ENCODE assay signal across 7 mouse cellular contexts in the genomic region with DNA sequence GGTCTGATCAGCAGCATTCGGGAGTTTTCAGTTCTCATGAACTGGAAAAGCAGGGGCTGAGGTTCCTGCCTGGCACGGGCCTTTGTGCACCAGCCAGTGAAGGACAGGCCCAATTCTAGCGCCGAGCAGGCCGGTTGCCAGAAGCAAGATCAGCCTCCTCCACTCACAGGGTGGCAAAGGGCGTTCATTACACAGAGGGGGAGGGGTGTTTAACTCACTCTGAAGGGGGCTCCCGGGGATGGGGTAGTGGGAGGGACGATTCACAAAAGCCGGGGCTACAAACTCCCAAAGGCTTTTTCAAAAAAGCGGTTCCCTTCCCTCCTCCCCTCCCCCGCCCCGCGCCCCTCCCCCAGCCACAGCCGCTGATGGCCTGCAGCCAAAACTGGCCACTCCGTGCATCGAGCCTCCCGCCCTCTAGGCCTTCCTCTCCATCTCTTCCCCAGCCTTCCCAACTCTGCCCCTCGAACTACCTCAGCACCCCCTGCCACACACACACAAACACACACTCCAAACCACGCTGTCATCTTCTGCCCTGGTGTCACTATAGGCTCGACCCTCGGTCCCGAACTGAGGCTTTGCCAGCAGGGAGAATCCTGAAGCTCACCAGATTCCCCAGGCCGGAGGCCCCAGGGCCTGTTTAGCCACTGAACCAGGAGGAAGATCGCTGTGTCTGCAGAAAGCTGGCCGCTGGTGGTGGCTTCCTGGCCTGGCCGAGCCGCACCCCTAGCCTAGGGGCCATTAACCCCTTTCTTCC. TPM values are rescaled to one million over a fixed set of nuclear protein-coding genes. Genes with fewer than 3 reads are reported as not detected.
A peak's percentile ranks its signal among the peaks of the same experiment; 100 is the strongest.
DNase-seq lines count a peak whose midpoint lies in the region; ATAC-seq and TF ChIP-seq lines count a peak whose summit lies in the region.

No protein-coding gene starts in this region.

- intact Hi-C loops in heart, adult 2 months (cut with DNase I) = no loop called here

- peak overlapping the region; percentile 32 for H3K4me2 ChIP-seq in liver, embryonic 13.5 days
- peak overlapping the region; percentile 46 for H3K4me2 ChIP-seq in neural tube, embryonic 12.5 days (replicated peaks)

- peak overlapping the region; percentile 17 for H3K27ac ChIP-seq in cerebellum, adult 2 months (ENCODE audit: insufficient read depth, low read length)
- H3K27ac ChIP-seq in heart, adult 2 months = peak overlapping the region; percentile 38; the same call in 1 of the 2 replicates
- H3K27ac ChIP-seq in kidney, adult 2 months (ENCODE audit: insufficient read depth, low read depth, low read length) = no peak overlapping the region
- H3K27ac ChIP-seq in liver, embryonic 13.5 days = no peak overlapping the region
- H3K27ac ChIP-seq in neural tube, embryonic 12.5 days = peak overlapping the region; percentile 9; the same call in 1 of the 2 replicates

- no peaks in the 10 kb centered on the region; the same call in 1 of the 2 replicates for H3K79me2 ChIP-seq in heart, adult 2 months (replicated peaks; ENCODE audit: control insufficient read depth, insufficient read depth, low read length)

- TF ChIP-seq EP300 in heart, adult 2 months (IDR thresholded peaks at IDR 0.05; ENCODE audit: insufficient read depth, low read depth, low read length) = no peak

- H3K4me1 ChIP-seq in cerebellum, adult 2 months (ENCODE audit: control insufficient read depth, insufficient read depth, low read length) = peaks cover 44% of the 10 kb centered on the region
- peaks cover 7% of the 10 kb centered on the region for H3K4me1 ChIP-seq in heart, adult 2 months (ENCODE audit: control insufficient read depth, insufficient read depth, low read length)
- peaks cover 26% of the 10 kb centered on the region for H3K4me1 ChIP-seq in kidney, adult 2 months (ENCODE audit: control insufficient read depth, insufficient read depth, low read length)
- H3K4me1 ChIP-seq in liver, embryonic 13.5 days (replicated peaks) = peaks cover 41% of the 10 kb centered on the region
- peaks cover 51% of the 10 kb centered on the region for H3K4me1 ChIP-seq in neural tube, embryonic 12.5 days

- no peaks in the 10 kb centered on the region for H3K27me3 ChIP-seq in cerebellum, adult 2 months (ENCODE audit: control insufficient read depth, insufficient read depth, low read length)
- no peaks in the 10 kb centered on the region for H3K27me3 ChIP-seq in heart, adult 2 months (ENCODE audit: control insufficient read depth, insufficient read depth, low read length)
- no peaks in the 10 kb centered on the region for H3K27me3 ChIP-seq in kidney, adult 2 months (replicated peaks; ENCODE audit: control insufficient read depth, insufficient read depth, low read length)
- H3K27me3 ChIP-seq in liver, embryonic 13.5 days = peaks cover 54% of the 10 kb centered on the region
- H3K27me3 ChIP-seq in neural tube, embryonic 12.5 days (replicated peaks) = peaks cover 61% of the 10 kb centered on the region

- 4% methylated on average over 26 of the region's 27 CpGs for WGBS in cerebellum, adult 2 months
- 9% methylated on average over 24 of the region's 27 CpGs for WGBS in heart, adult 2 months
- WGBS in kidney, adult 2 months = 9% methylated on average over 27 of the region's 27 CpGs
- 30% methylated on average over 27 of the region's 27 CpGs for WGBS in liver, embryonic 13.5 days (ENCODE audit: insufficient replicate concordance)
- 3% methylated on average over 23 of the region's 27 CpGs for WGBS in neural tube, embryonic 12.5 days

- H3K36me3 ChIP-seq in heart, adult 2 months (ENCODE audit: control insufficient read depth, insufficient read depth, low read length) = no peaks in the 10 kb centered on the region
- H3K36me3 ChIP-seq in kidney, adult 2 months (ENCODE audit: control insufficient read depth, insufficient read depth, low read length) = peaks cover 6% of the 10 kb centered on the region; the same call in 1 of the 2 replicates
- H3K36me3 ChIP-seq in liver, embryonic 13.5 days = peaks cover 23% of the 10 kb centered on the region
- peaks cover 11% of the 10 kb centered on the region for H3K36me3 ChIP-seq in neural tube, embryonic 12.5 days

- no peak for TF ChIP-seq POLR2A in cerebellum, adult 2 months (IDR thresholded peaks at IDR 0.05; ENCODE audit: borderline replicate concordance, insufficient read depth, low read length)
- no peak for TF ChIP-seq POLR2A in heart, adult 2 months (IDR thresholded peaks at IDR 0.05; ENCODE audit: insufficient read depth, low read depth, low read length)
- TF ChIP-seq POLR2A in kidney, adult 2 months (IDR thresholded peaks at IDR 0.05; ENCODE audit: low read depth, low read length) = no peak

- H3K9me3 ChIP-seq in liver, embryonic 13.5 days (replicated peaks) = no peaks in the 10 kb centered on the region
- H3K9me3 ChIP-seq in neural tube, embryonic 12.5 days = no peaks in the 10 kb centered on the region

- no peak for TF ChIP-seq CTCF in cerebellum, adult 2 months (IDR thresholded peaks at IDR 0.05; ENCODE audit: borderline replicate concordance, insufficient read depth, low read depth, low read length)
- TF ChIP-seq CTCF in heart, adult 2 months (IDR thresholded peaks at IDR 0.05) = no peak
- no peak for TF ChIP-seq CTCF in kidney, adult 2 months (conservative IDR thresholded peaks at IDR 0.05; ENCODE audit: insufficient read depth, insufficient read length, low read depth, low read length)

- peak overlapping the region; percentile 35 for H3K4me3 ChIP-seq in cerebellum, adult 2 months (replicated peaks; ENCODE audit: insufficient read depth, low read depth, low read length)
- no peak overlapping the region for H3K4me3 ChIP-seq in heart, adult 2 months
- no peak overlapping the region for H3K4me3 ChIP-seq in kidney, adult 2 months (ENCODE audit: insufficient read depth, low read depth, low read length)
- no peak overlapping the region for H3K4me3 ChIP-seq in liver, embryonic 13.5 days (replicated peaks)
- no peak overlapping the region for H3K4me3 ChIP-seq in neural tube, embryonic 12.5 days

- H3K9ac ChIP-seq in heart, adult 2 months (ENCODE audit: low read depth, low read length) = peak overlapping the region; percentile 20; the same call in 1 of the 2 replicates
- no peak overlapping the region for H3K9ac ChIP-seq in liver, embryonic 13.5 days
- H3K9ac ChIP-seq in neural tube, embryonic 12.5 days = peak overlapping the region; percentile 26

- DNase-seq in adrenal gland, adult 18-20 months (ENCODE audit: low spot score in 2 of 2) = peak; percentile 36 to 42
- peak; percentile 64 to 66 for DNase-seq in cerebellum, adult 2 months
- DNase-seq in heart, adult 2 months = peak; percentile 66 to 69
- DNase-seq in kidney, adult 2 months = peak; percentile 88
- DNase-seq in liver, embryonic 13.5 days = no peak
- no peak for DNase-seq in gastrocnemius, adult 18-20 months (ENCODE audit: low spot score)

- ATAC-seq in liver, embryonic 13.5 days (ENCODE audit: low read depth) = peak; percentile 27; the same call in 1 of the 2 replicates
- peak; percentile 73 for ATAC-seq in neural tube, embryonic 12.5 days (ENCODE audit: low FRiP score, low read depth)

RNA-seq across cellular contexts. Expression of a gene that starts 7.2 kb away (rescaled TPM):
- 100 to 1,000 TPM; 115 to 163 TPM for total RNA-seq in adrenal gland, adult 18-20 months (2021)
- polyA plus RNA-seq in cerebellum, adult 2 months (2012; rRNA removed) = 50.1 and 57.6 TPM in 2 replicates
- total RNA-seq in heart, adult 2 months (2021) = 10 to 100 TPM in 1 of 2 experiments, 1 to 10 TPM in 1; 8.1 to 12.3 TPM
- 4.7 and 5.4 TPM in 2 replicates for polyA plus RNA-seq in heart, adult 2 months (2012; rRNA removed)
- 9.3 and 10.6 TPM in 2 replicates for polyA plus RNA-seq in kidney, adult 2 months (2012; rRNA removed)
- polyA plus RNA-seq in liver, embryonic 13.5 days (2015; fragmentation: Nextera tagmentation; extraction: Ambion mirVana) = 2.0 and 2.4 TPM in 2 replicates
- 12.5 and 12.7 TPM in 2 replicates for polyA plus RNA-seq in neural tube, embryonic 12.5 days (2016; fragmentation: Nextera tagmentation; extraction: Ambion mirVana)
- 1 to 10 TPM; 1.6 to 2.5 TPM for total RNA-seq in gastrocnemius, adult 18-20 months (2021)

RNA-seq across cellular contexts. Expression of a gene that starts 38.1 kb away (rescaled TPM):
- 10 to 100 TPM; 12.2 to 16.7 TPM for total RNA-seq in adrenal gland, adult 18-20 months (2021)
- 8.7 and 10.5 TPM in 2 replicates for polyA plus RNA-seq in cerebellum, adult 2 months (2012; rRNA removed)
- 1 to 10 TPM; 4.0 to 5.3 TPM for total RNA-seq in heart, adult 2 months (2021)
- polyA plus RNA-seq in heart, adult 2 months (2012; rRNA removed) = 2.0 and 2.7 TPM in 2 replicates
- 2.1 and 2.7 TPM in 2 replicates for polyA plus RNA-seq in kidney, adult 2 months (2012; rRNA removed)
- 2.4 and 2.8 TPM in 2 replicates for polyA plus RNA-seq in liver, embryonic 13.5 days (2015; fragmentation: Nextera tagmentation; extraction: Ambion mirVana)
- 8.6 and 9.9 TPM in 2 replicates for polyA plus RNA-seq in neural tube, embryonic 12.5 days (2016; fragmentation: Nextera tagmentation; extraction: Ambion mirVana)
- 1 to 10 TPM; 2.6 to 3.5 TPM for total RNA-seq in gastrocnemius, adult 18-20 months (2021)

RNA-seq across cellular contexts. Expression of a gene that starts 56.1 kb away (rescaled TPM):
- 1 to 10 TPM; 3.1 to 6.6 TPM for total RNA-seq in adrenal gland, adult 18-20 months (2021)
- 4.1 and 4.6 TPM in 2 replicates for polyA plus RNA-seq in cerebellum, adult 2 months (2012; rRNA removed)
- 1 to 10 TPM; 1.7 to 2.3 TPM for total RNA-seq in heart, adult 2 months (2021)
- polyA plus RNA-seq in heart, adult 2 months (2012; rRNA removed) = 2.3 and 3.0 TPM in 2 replicates
- polyA plus RNA-seq in kidney, adult 2 months (2012; rRNA removed) = 3.5 and 3.9 TPM in 2 replicates
- polyA plus RNA-seq in liver, embryonic 13.5 days (2015; fragmentation: Nextera tagmentation; extraction: Ambion mirVana) = 3.8 and 4.1 TPM in 2 replicates
- 46.6 and 47.6 TPM in 2 replicates for polyA plus RNA-seq in neural tube, embryonic 12.5 days (2016; fragmentation: Nextera tagmentation; extraction: Ambion mirVana)
- 1 to 10 TPM in 1 of 2 experiments, under 1 TPM in 1; 0.85 to 1.0 TPM for total RNA-seq in gastrocnemius, adult 18-20 months (2021)

Comparison
In these comparisons a context has a peak if more than half of its experiments do, and no peak if none do; other contexts are left out.
1. DNase-seq: peak in adrenal gland, adult 18-20 months (2 of 2), cerebellum, adult 2 months (2 of 2), heart, adult 2 months (2 of 2) and kidney, adult 2 months (single experiment); none in liver, embryonic 13.5 days (single experiment) and gastrocnemius, adult 18-20 months (single experiment).
2. H3K27ac ChIP-seq: peak in cerebellum, adult 2 months (single experiment), heart, adult 2 months (single experiment) and neural tube, embryonic 12.5 days (single experiment); none in kidney, adult 2 months (single experiment) and liver, embryonic 13.5 days (single experiment).